Comparison of ENCODE assay signal across 10 mouse cellular contexts in the genomic region with DNA sequence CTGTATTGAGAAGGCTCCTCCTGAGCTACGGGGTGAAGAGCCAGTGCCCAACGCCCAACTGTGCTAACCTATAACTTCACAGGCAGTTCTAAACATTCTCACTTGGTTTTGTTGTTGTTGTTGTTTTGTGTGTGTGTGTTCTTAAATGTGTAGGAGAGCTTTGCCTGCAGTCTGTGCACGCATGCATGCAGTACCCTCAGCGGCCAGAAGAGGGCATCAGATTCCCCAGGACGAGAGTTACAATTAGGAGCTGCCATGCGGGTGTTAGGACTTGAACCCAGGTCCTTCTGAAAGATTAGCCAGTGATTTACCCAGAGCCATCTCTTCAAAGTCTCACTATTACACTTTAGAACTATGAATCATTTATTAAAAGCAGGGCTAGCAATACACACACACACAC. TPM values are rescaled to one million over a fixed set of nuclear protein-coding genes. Genes with fewer than 3 reads are reported as not detected.
DNase-seq lines count a peak whose midpoint lies in the region; ATAC-seq and TF ChIP-seq lines count a peak whose summit lies in the region.
"Had no signal": no experiment of that assay in that cellular context is flagged by ENCODE, and none has a peak within 500 bp of the region (broad histone marks: within the 10 kb centered on the region; RNA-seq: fewer than 3 reads in every experiment).

No protein-coding gene starts in this region.

- H3K27ac ChIP-seq in kidney, postnatal 0 days: no peak overlapping the region
- H3K27ac ChIP-seq in kidney, embryonic 16.5 days (ENCODE audit: low read length): no peak overlapping the region
- no peak overlapping the region for H3K27ac ChIP-seq in CH12.LX (ENCODE audit: insufficient read depth, low read depth)

- 82% methylated on average over 6 of the region's 6 CpGs for WGBS in kidney, postnatal 0 days
- WGBS in kidney, embryonic 16.5 days: 86% methylated on average over 6 of the region's 6 CpGs

- no peak for TF ChIP-seq EP300 in CH12.LX (IDR thresholded peaks at IDR 0.05; ENCODE audit: low read length)

- CTCF ChIA-PET in Patski (lab: Charles Lee): interaction anchor here (0.8 to 1.1 kb wide), 6 partner anchors 10 to 106 kb away, joined by 3 to 4 read pairs (median 3); no protein-coding TSS in a partner anchor

- H3K9ac ChIP-seq in kidney, postnatal 0 days (ENCODE audit: low read depth, low read length): no peak overlapping the region
- no peak overlapping the region for H3K9ac ChIP-seq in kidney, embryonic 16.5 days (replicated peaks; ENCODE audit: low read length)
- no peak overlapping the region for H3K9ac ChIP-seq in CH12.LX (ENCODE audit: insufficient read depth, low read depth)

- dilution Hi-C loops in CH12.LX (cut with MboI; ENCODE audit: extremely low pct_ligation_motif_present, extremely low pct_unique_long_range_greater_than_20kb, low sequenced_read_pairs): no loop called here

- no peaks in the 10 kb centered on the region for H3K79me2 ChIP-seq in CH12.LX (replicated peaks; ENCODE audit: control insufficient read depth, extremely low read depth, insufficient read depth, poor library complexity, severe bottlenecking)

- H3K4me3 ChIP-seq in kidney, postnatal 0 days (replicated peaks; ENCODE audit: low read depth, low read length): no peak overlapping the region
- H3K4me3 ChIP-seq in kidney, embryonic 16.5 days (ENCODE audit: low read length): no peak overlapping the region
- no peak overlapping the region for H3K4me3 ChIP-seq in CH12.LX (replicated peaks in 1 of 3; ENCODE audit: low read depth in 2 of 3, low read length in 2 of 3, poor library complexity in 1 of 3)

- no peak for ATAC-seq in kidney, postnatal 0 days (replicated peaks; ENCODE audit: low FRiP score, low read depth)
- no peak for ATAC-seq in kidney, embryonic 16.5 days (ENCODE audit: low FRiP score, low TSS enrichment)
- no peak for ATAC-seq in Patski
- no peak for ATAC-seq in erythroblast, adult 5-6 weeks (replicated peaks; ENCODE audit: low FRiP score, poor library complexity, severe bottlenecking)
- ATAC-seq: midbrain, embryonic 16.5 days had no signal

- DNase-seq in kidney, postnatal 0 days (ENCODE audit: low spot score): no peak
- DNase-seq in CH12.LX (ENCODE audit: extremely low read depth) (peak; percentile 3), Patski (ENCODE audit: low read depth, low spot score) (no peak), MN1 (ENCODE audit: low spot score) (no peak)
- peak; percentile 15 for DNase-seq in naive thymus-derived CD4-positive, alpha-beta T cell, adult 2 months (ENCODE audit: low read depth)
- DNase-seq in layer of hippocampus, adult 9-11 months: no peak
- DNase-seq: layer of hippocampus, postnatal 36 days had no signal

- H3K36me3 ChIP-seq in kidney, postnatal 0 days (ENCODE audit: insufficient read depth, low read length): 0 out of 2 replicates have a peak, but pooled peaks cover 3% of the 10 kb centered on the region
- H3K36me3 ChIP-seq in kidney, embryonic 16.5 days (ENCODE audit: insufficient read depth, low read length): peaks cover 10% of the 10 kb centered on the region; the same call in 1 of the 2 replicates
- H3K36me3 ChIP-seq in CH12.LX (replicated peaks in 1 of 2; ENCODE audit: control insufficient read depth in 1 of 2, insufficient read depth in 1 of 2, low read length in 1 of 2): no peaks in the 10 kb centered on the region

- no peak overlapping the region for H3K4me2 ChIP-seq in kidney, postnatal 0 days (ENCODE audit: low read length)
- H3K4me2 ChIP-seq in kidney, embryonic 16.5 days (replicated peaks; ENCODE audit: low read depth, low read length): no peak overlapping the region
- H3K4me2 ChIP-seq in CH12.LX (ENCODE audit: insufficient read depth, low read depth, poor library complexity, severe bottlenecking): no peak overlapping the region

- TF ChIP-seq POLR2A in CH12.LX (IDR thresholded peaks at IDR 0.05; ENCODE audit: low read depth, low read length): no peak

- no peaks in the 10 kb centered on the region for H3K9me3 ChIP-seq in kidney, postnatal 0 days (replicated peaks; ENCODE audit: low read length)
- H3K9me3 ChIP-seq in kidney, embryonic 16.5 days (ENCODE audit: low read length): 0 out of 2 replicates have a peak, but pooled peaks cover 3% of the 10 kb centered on the region
- no peaks in the 10 kb centered on the region for H3K9me3 ChIP-seq in CH12.LX (replicated peaks; ENCODE audit: low read length)

- peaks cover 9% of the 10 kb centered on the region for H3K4me1 ChIP-seq in kidney, postnatal 0 days (replicated peaks; ENCODE audit: insufficient read depth, low read length)
- H3K4me1 ChIP-seq in kidney, embryonic 16.5 days (ENCODE audit: insufficient read depth, low read length): peaks cover 25% of the 10 kb centered on the region
- H3K4me1 ChIP-seq in CH12.LX (ENCODE audit: control insufficient read depth in 1 of 2, insufficient read depth in 2 of 2): peaks cover 0 to 13% of the 10 kb centered on the region in 2 experiments; a peak in 2 of 4 replicates

- in situ Hi-C loops in CH12.LX (cut with MboI; ENCODE audit: low pct_ligation_motif_present, low pct_unique_long_range_greater_than_20kb, low sequenced_read_pairs): no loop called here
- in situ Hi-C loops in Patski (cut with MboI; ENCODE audit: low pct_unique_long_range_greater_than_20kb): no loop called here

- H3K27me3 ChIP-seq in kidney, postnatal 0 days (ENCODE audit: insufficient read depth, low read length): no peaks in the 10 kb centered on the region
- no peaks in the 10 kb centered on the region for H3K27me3 ChIP-seq in kidney, embryonic 16.5 days (ENCODE audit: insufficient read depth, low read length)
- H3K27me3 ChIP-seq in CH12.LX (replicated peaks) (no peaks in the 10 kb centered on the region), Patski (no peaks in the 10 kb centered on the region)

- peak; percentile 70 for TF ChIP-seq CTCF in kidney, postnatal 0 days (IDR thresholded peaks at IDR 0.05; ENCODE audit: low read depth)
- TF ChIP-seq CTCF in CH12.LX (conservative IDR thresholded peaks at IDR 0.05 in 1 of 2, IDR thresholded peaks at IDR 0.05 in 1 of 2; ENCODE audit: low read depth in 2 of 2, low read length in 2 of 2) (peak; percentile 29 to 74), Patski (IDR thresholded peaks at IDR 0.05) (peak; percentile 79)

- TF ChIP-seq RAD21 in CH12.LX (IDR thresholded peaks at IDR 0.05; ENCODE audit: low read depth, low read length): no peak; the same call in none of the 2 replicates

- POLR2A ChIA-PET in Patski (lab: Charles Lee): interaction anchor here (0.7 to 1.3 kb wide), 3 partner anchors 8 to 224 kb away, joined by 3 to 6 read pairs (median 3); no protein-coding TSS in a partner anchor

TF ChIP-seq in CH12.LX, 34 proteins besides CTCF, POLR2A, EP300 and RAD21:
- TF ChIP-seq NRF1 (IDR thresholded peaks at IDR 0.05; ENCODE audit: low read depth, low read length) (no peak), JUN (IDR thresholded peaks at IDR 0.05; ENCODE audit: insufficient read depth, low read depth, low read length) (no peak), MEF2A (IDR thresholded peaks at IDR 0.05; ENCODE audit: borderline replicate concordance, low read depth, low read length) (no peak), KAT2A (IDR thresholded peaks at IDR 0.05; ENCODE audit: insufficient replicate concordance, low read length) (no peak), JUND (conservative IDR thresholded peaks at IDR 0.05; ENCODE audit: low read depth, low read length) (no peak), TCF12 (IDR thresholded peaks at IDR 0.05; ENCODE audit: low read depth, low read length) (no peak), ZC3H11A (IDR thresholded peaks at IDR 0.05; ENCODE audit: low read depth, low read length) (no peak), PAX5 (IDR thresholded peaks at IDR 0.05; ENCODE audit: low read length) (no peak), SMC3 (IDR thresholded peaks at IDR 0.05; ENCODE audit: low read depth, low read length) (no peak), USF2 (conservative IDR thresholded peaks at IDR 0.05; ENCODE audit: low read depth, low read length) (no peak), CHD1 (IDR thresholded peaks at IDR 0.05; ENCODE audit: low read depth, low read length) (no peak), MYC (IDR thresholded peaks at IDR 0.05; ENCODE audit: low read depth, low read length) (no peak), E2F4 (IDR thresholded peaks at IDR 0.05; ENCODE audit: insufficient replicate concordance, low read depth, low read length) (no peak), SIN3A (IDR thresholded peaks at IDR 0.05; ENCODE audit: low read length) (no peak), MAFK (IDR thresholded peaks at IDR 0.05; ENCODE audit: insufficient replicate concordance, low read length) (no peak), USF1 (IDR thresholded peaks at IDR 0.05; ENCODE audit: low read depth, low read length) (no peak), MAX (IDR thresholded peaks at IDR 0.05; ENCODE audit: low read length) (no peak), CHD2 (IDR thresholded peaks at IDR 0.05; ENCODE audit: low read length) (no peak), ELF1 (IDR thresholded peaks at IDR 0.05; ENCODE audit: low read depth, low read length) (no peak)

RNA-seq across cellular contexts. Expression of a gene that starts 12.0 kb away (rescaled TPM):
- 18.3 and 19.5 TPM in 2 replicates for polyA plus RNA-seq in kidney, postnatal 0 days (2015; fragmentation: Nextera tagmentation; extraction: Ambion mirVana)
- polyA plus RNA-seq in kidney, embryonic 16.5 days (2015; fragmentation: Nextera tagmentation; extraction: Ambion mirVana): 16.7 and 17.9 TPM in 2 replicates
- 0.04 TPM in 2 replicates for total RNA-seq in CH12.LX (2012; rRNA removed)
- total RNA-seq in CH12.LX (2014; rRNA removed): 0.32 and 0.38 TPM in 2 replicates
- polyA plus RNA-seq in CH12.LX (2012; ENCODE audit: insufficient read length, low read depth): 0.80 and 1.1 TPM in 2 replicates
- polyA plus RNA-seq in Patski (2021): 62.1 TPM
- 1.3 and 1.7 TPM in 2 replicates for total RNA-seq in erythroblast, adult 5-6 weeks (2015; ENCODE audit: low replicate concordance)
- 0.17 and 0.42 TPM in 2 replicates for total RNA-seq in erythroblast, adult 5-6 weeks (2017; ENCODE audit: low replicate concordance)

Comparison
In these comparisons a context has a peak if more than half of its experiments do, and no peak if none do; other contexts are left out.
1. DNase-seq: peak in CH12.LX (single experiment) and naive thymus-derived CD4-positive, alpha-beta T cell, adult 2 months (single experiment); none in kidney, postnatal 0 days (single experiment), Patski (single experiment), layer of hippocampus, adult 9-11 months (single experiment) and MN1 (single experiment).
2. Peak in every context shown above with its lines, with median percentiles within 50 percentile points of each other: CTCF ChIP-seq.